Mouse (Mus musculus) small intestine, adult 2 months (tissue): ENCODE measurements around the gene Dazap2. TPM values are rescaled to one million over a fixed set of nuclear protein-coding genes. Genes with fewer than 3 reads are reported as not detected.

Experiments used
- H3K27ac ChIP-seq: fragments of 200-500 bp; 2 replicates; pipeline ENCODE4 v1.5.1; 2012; ENCODE audit warnings: low read depth, low read length, control low read depth, inconsistent platforms; ENCODE audit not compliant: insufficient read depth
- H3K27me3 ChIP-seq: fragments of 200-500 bp; 2 replicates; pipeline ENCODE4 v1.6.1; 2012; ENCODE audit warnings: mild to moderate bottlenecking, moderate library complexity, low read length, inconsistent platforms; ENCODE audit not compliant: control insufficient read depth, insufficient read depth
- H3K36me3 ChIP-seq: fragments of 200-500 bp; 2 replicates; pipeline ENCODE4 v1.6.1; 2012; ENCODE audit warnings: mild to moderate bottlenecking, low read length, control low read depth, inconsistent platforms; ENCODE audit not compliant: control insufficient read depth, insufficient read depth
- H3K4me1 ChIP-seq: fragments of 200-500 bp; 2 replicates; pipeline ENCODE4 v1.6.1; 2012; ENCODE audit warnings: low read length, inconsistent platforms, mixed read lengths; ENCODE audit not compliant: control insufficient read depth, insufficient read depth, insufficient read length
- H3K4me3 ChIP-seq: fragments of 200-500 bp; 2 replicates; pipeline ENCODE4 v1.5.1; 2012; ENCODE audit warnings: low read depth, mild to moderate bottlenecking, control low read depth, inconsistent platforms, low read length, moderate library complexity
- CTCF ChIP-seq: fragments of 200-500 bp; IDR thresholded peaks from 2 replicates; pipeline ENCODE4 v1.5.1; 2012; ENCODE audit warnings: low read depth, mild to moderate bottlenecking, control low read depth, inconsistent platforms, low read length, moderate library complexity, mixed read lengths; ENCODE audit not compliant: insufficient replicate concordance, insufficient read length; ENCODE audit errors: extremely low read depth
- POLR2A ChIP-seq: fragments of 200-500 bp; IDR thresholded peaks from 2 replicates; pipeline ENCODE4 v1.6.1; 2012; ENCODE audit warnings: low read depth, mild to moderate bottlenecking, control low read depth, inconsistent platforms, low read length, moderate library complexity
- WGBS: fragments of 180-500 bp; shearing (Covaris S2); methylation state at CpG from one replicate; pipeline ENCODE4 v1.1.7; 2018; 5-methylcytosine and 5-hydroxymethylcytosine counted together
- polyA plus RNA-seq: library from polyadenylated mRNA; depleted of rRNA; stranded (reverse); fragments of >200 nt; gene quantifications from 2 replicates; pipeline ENCODE4 v1.2.3, GENCODE M21; 2012

The Dazap2 gene
- polyA plus RNA-seq, 1 experiment: 1,087 TPM

DNA sequence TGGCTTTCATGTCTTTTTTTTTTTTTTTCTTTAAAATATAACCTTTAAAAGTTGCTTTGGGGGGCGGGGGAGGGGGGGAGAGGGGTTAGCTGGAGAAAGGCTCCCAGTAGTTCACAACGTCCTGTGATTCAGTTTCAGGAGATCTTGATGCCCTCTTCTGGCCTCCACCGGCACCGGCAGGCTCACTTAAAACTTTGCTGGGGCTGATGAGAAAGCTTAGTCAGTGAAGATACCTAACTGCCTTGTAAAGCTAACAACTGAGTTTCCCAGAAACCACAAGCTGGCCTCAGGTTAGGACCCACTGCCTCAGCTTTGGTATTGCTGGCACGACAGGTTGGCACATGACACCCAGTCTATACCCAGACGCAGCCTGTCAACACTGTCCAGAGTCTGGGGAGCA, 22.5 kb downstream of the Dazap2 start:
- TF ChIP-seq CTCF: peak; percentile 51; the same call in 1 of the 2 replicates
- TF ChIP-seq POLR2A: no peak
- 17% methylated on average over 6 of the region's 6 CpGs for WGBS
- no peak overlapping the region for H3K4me3 ChIP-seq

DNA sequence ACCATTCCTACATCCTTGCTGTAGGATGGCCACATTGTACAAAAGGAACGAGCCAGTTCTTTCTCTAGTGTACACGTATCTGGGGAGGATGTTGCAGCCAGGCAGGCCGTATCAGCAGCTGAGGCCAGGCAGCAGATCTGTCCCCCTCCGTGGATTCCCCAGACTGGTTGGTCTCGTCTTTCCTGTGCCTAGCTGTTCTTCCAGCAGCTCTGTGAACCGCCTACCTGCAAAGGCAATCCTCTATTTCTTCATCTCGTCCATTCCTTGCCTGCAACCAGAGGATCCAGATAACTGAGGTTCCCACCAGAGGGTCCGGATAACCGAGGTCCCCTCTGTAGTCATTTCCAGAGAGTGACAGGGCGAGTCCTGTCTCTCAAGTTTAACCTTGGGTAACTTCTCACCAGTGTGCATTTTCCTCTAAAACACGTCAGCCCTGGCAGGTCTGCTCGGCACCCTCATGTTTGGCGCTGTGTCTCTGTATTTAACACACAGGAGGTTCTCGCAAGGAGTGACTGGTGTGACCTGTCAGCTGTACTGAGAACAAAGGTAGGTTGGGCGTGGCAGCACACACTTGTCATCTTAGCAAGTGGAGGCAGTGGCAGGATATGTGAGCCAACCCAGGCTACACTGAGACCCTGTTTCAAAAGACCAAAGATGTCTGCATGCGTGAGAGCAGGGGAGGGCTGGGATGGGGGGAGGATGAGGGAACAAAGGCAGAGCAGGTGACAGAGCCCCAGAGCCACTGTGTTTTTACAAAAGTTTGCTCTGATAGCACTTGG, 25.0 kb downstream of the Dazap2 start:
- Histone ChIP-seq H3K27ac (0 out of 2 replicates have a peak overlapping the region, but pooled peaks have one; percentile 30), H3K4me1 (peaks cover 8% of the 10 kb centered on the region; the same call in 1 of the 2 replicates)
- WGBS: 47% methylated on average over 16 of the region's 16 CpGs

More for the DNA sequence above, 22.5 kb downstream of the Dazap2 start:
- Histone ChIP-seq H3K27me3 (no peaks in the 10 kb centered on the region), H3K27ac (no peak overlapping the region), H3K36me3 (no peaks in the 10 kb centered on the region), H3K4me1 (peaks cover 15% of the 10 kb centered on the region)

DNA sequence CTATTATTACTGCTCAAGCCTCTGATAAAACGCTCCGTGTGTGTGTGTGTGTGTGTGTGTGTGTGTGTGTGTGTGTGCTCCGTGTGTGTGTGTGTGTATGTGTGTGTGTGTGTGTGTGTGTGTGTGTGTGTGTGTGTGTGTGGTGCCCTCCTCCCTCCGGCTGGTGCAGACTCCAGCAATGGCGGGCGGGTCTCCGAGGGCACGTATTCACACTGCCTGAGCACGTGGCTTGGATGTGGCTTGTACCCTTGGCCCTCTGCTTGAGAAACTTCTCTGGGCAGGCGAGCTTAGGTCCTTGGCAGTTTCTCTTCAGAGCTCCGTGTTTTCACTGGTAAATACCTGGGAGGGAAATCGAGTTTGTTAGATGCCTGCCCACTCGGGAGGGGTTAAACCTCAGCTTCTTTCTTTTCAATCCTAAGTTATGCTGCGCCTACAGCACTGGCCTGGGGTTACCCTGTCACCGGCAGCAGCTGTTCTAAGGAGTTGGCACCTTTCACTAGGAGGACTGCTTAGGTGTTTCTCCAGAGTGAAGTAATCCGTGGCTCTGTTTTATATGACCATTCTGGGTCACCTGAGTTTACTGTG, 26.2 kb downstream of the Dazap2 start:
- no peak for TF ChIP-seq CTCF
- H3K4me1 ChIP-seq: peaks cover 8% of the 10 kb centered on the region; the same call in 1 of the 2 replicates
- WGBS: 44% methylated on average over 14 of the region's 16 CpGs
- H3K36me3 ChIP-seq: no peaks in the 10 kb centered on the region
- H3K27me3 ChIP-seq: no peaks in the 10 kb centered on the region
- no peak overlapping the region for H3K4me3 ChIP-seq
- no peak overlapping the region for H3K27ac ChIP-seq

More for the DNA sequence above, 25.0 kb downstream of the Dazap2 start:
- H3K27me3 ChIP-seq: no peaks in the 10 kb centered on the region
- TF ChIP-seq POLR2A (no peak), CTCF (no peak)
- H3K4me3 ChIP-seq: no peak overlapping the region
- no peaks in the 10 kb centered on the region for H3K36me3 ChIP-seq

DNA sequence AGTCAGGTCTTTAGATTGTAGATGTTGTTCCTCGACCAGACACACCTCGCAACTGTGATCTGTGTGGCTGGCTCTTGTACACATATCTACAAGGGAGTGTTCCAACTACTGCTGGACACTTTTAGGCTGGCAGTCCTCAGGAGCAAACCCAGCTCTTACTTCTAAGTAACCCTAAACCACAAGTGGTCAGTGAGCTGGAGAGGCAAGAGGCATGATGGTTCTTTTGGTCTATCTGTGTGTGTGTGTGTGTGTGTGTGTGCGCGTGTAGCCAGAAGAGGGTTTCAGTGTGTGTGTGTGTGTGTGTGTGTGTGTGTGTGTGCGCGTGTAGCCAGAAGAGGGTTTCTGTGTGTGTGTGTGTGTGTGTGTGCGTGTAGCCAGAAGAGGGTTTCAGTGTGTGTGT, 27.3 kb downstream of the Dazap2 start:
- no peak for TF ChIP-seq CTCF
- no peak for TF ChIP-seq POLR2A
- H3K27ac ChIP-seq: no peak overlapping the region
- peaks cover 8% of the 10 kb centered on the region; the same call in 1 of the 2 replicates for H3K4me1 ChIP-seq
- 89% methylated on average over 7 of the region's 7 CpGs for WGBS
- H3K36me3 ChIP-seq: no peaks in the 10 kb centered on the region
- no peak overlapping the region for H3K4me3 ChIP-seq
- H3K27me3 ChIP-seq: no peaks in the 10 kb centered on the region

DNA sequence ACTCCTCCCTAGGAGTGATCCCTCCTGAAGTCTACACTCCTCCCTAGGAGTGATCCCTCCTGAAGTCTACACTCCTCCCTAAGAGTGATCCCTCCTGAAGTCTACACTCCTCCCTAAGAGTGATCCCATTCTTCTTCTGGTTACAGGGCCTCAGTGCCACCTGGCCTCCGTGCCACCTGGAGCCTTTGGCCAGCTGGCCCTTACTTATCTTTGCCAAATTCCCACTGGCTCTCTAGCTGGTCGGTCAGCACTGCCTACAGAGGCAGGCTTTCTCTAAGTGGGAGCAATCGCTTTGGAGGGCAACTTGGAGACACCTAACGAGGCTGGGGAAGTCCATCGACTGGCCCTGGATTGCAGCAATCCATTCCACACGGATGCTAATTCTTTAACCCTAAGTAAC, 31.0 kb downstream of the Dazap2 start:
- Histone ChIP-seq H3K27ac (no peak overlapping the region), H3K36me3 (no peaks in the 10 kb centered on the region; the same call in 1 of the 2 replicates), H3K4me1 (peaks cover 2% of the 10 kb centered on the region; the same call in 1 of the 2 replicates), H3K4me3 (no peak overlapping the region), H3K27me3 (no peaks in the 10 kb centered on the region)
- no peak for TF ChIP-seq POLR2A
- no peak for TF ChIP-seq CTCF
- WGBS: 77% methylated on average over 6 of the region's 6 CpGs

DNA sequence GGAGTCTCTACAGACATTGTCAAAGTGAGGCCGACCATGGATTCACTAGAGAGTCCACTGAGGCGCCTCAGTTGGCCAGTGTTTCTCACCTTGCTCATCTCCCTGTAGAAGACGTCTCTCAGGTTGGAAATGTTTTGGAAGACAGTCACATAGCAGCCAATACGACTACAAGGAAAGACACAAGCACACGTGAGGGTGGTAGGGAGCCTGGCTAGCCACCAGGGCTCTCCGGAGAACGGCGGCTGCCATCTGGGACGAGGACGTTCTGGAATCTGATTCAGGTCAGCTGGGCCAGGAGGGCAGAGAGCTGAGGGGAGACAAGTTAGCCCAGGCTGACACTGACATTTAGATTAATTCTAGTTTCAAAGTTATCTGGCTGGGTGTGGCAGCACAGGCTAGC, 35.0 kb downstream of the Dazap2 start:
- Histone ChIP-seq H3K4me1 (peaks cover 8% of the 10 kb centered on the region), H3K36me3 (no peaks in the 10 kb centered on the region; the same call in 1 of the 2 replicates), H3K4me3 (no peak overlapping the region), H3K27me3 (no peaks in the 10 kb centered on the region), H3K27ac (no peak overlapping the region)
- no peak for TF ChIP-seq CTCF
- no peak for TF ChIP-seq POLR2A
- 93% methylated on average over 10 of the region's 10 CpGs for WGBS

DNA sequence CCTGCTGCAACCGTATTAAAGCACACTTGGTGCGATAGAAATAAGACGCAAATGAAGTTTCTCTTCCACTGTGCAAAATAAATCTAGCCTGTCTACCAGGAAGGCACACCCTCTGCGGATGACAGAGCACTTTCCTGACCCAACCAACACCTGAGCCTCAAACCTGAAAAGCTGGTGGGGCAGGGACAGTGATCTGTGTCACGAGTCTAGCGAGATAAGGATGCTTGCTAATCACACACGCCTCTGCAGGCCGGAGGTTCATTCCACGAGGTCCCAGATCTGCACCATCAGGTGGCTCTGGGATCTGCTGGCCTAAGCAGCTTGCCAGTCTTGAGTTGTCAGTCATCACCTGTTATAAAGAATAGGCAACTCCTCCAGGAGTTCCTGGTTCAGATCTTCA, 36.5 kb downstream of the Dazap2 start:
- Histone ChIP-seq H3K4me3 (no peak overlapping the region), H3K27me3 (no peaks in the 10 kb centered on the region), H3K27ac (0 out of 2 replicates have a peak overlapping the region, but pooled peaks have one; percentile 40), H3K36me3 (no peaks in the 10 kb centered on the region; the same call in 1 of the 2 replicates), H3K4me1 (peaks cover 8% of the 10 kb centered on the region)
- TF ChIP-seq POLR2A (0 out of 2 replicates have a peak, but pooled peaks have one; percentile 16), CTCF (no peak)
- 30% methylated on average over 9 of the region's 9 CpGs for WGBS
